Mouse (Mus musculus) ES-E14 (cell line): Measurements from ENCODE around the gene Zfp385c.

ENCODE experiments used
- CHD2 ChIP-seq: IDR thresholded peaks from 2 replicates; pipeline ENCODE4 v1.6.1; 2014; ENCODE audit warnings: mild to moderate bottlenecking, low read depth, low read length, inconsistent platforms
- HCFC1 ChIP-seq: IDR thresholded peaks from 2 replicates; pipeline ENCODE4 v1.6.1; 2012; ENCODE audit warnings: low read length, inconsistent platforms, borderline replicate concordance; ENCODE audit not compliant: insufficient read depth

- TF ChIP-seq HCFC1 (no peak), CHD2 (no peak)
These were observed 57.7 kb downstream of the Zfp385c start for GRCm38 (mm10) chr11:100634530-100634929.
